Mouse (Mus musculus) erythroblast, embryonic 14.5 days (primary cell): ENCODE measurements around the gene Rab5c.

ENCODE experiments used
- GATA1 ChIP-seq: IDR thresholded peaks from 2 replicates; pipeline ENCODE4 v1.6.1; 2012; ENCODE audit warnings: low read length, inconsistent platforms, mixed read lengths
- TAL1 ChIP-seq: IDR thresholded peaks from 3 replicates; pipeline ENCODE4 v1.6.1; 2012; ENCODE audit warnings: low read length, inconsistent platforms, mixed read lengths

GRCm38 (mm10) chr11:100769980-100770379, 32.0 kb upstream of the Rab5c start:
- TF ChIP-seq GATA1 (no peak), TAL1 (no peak)
